Mouse (Mus musculus) adrenal gland, postnatal 14 days (tissue): ENCODE measurements around the gene Cdca3. TPM values are rescaled to one million over a fixed set of nuclear protein-coding genes. Genes with fewer than 3 reads are reported as not detected.
"Not testable (repeated sequence)": the region's sequence is repeated elsewhere in the genome, so short reads cannot be mapped to it uniquely, and the experiment has no call there.

ENCODE experiments used
- DNase-seq: peaks from one replicate; pipeline ENCODE4 v3.0.0; 2021; ENCODE audit warnings: mixed read lengths
- total RNA-seq: library from RNA; stranded (reverse); gene quantifications from 2 replicates; pipeline ENCODE4 v1.2.3, GENCODE M21; 2021

Cdca3 gene
- total RNA-seq, 1 experiment from 2014 or later, result 26.1 TPM

- DNase-seq, result peak; percentile 92
These were observed 20.1 kb upstream of the Cdca3 start for GRCm38 (mm10) chr6:124809052-124809774.

DNA sequence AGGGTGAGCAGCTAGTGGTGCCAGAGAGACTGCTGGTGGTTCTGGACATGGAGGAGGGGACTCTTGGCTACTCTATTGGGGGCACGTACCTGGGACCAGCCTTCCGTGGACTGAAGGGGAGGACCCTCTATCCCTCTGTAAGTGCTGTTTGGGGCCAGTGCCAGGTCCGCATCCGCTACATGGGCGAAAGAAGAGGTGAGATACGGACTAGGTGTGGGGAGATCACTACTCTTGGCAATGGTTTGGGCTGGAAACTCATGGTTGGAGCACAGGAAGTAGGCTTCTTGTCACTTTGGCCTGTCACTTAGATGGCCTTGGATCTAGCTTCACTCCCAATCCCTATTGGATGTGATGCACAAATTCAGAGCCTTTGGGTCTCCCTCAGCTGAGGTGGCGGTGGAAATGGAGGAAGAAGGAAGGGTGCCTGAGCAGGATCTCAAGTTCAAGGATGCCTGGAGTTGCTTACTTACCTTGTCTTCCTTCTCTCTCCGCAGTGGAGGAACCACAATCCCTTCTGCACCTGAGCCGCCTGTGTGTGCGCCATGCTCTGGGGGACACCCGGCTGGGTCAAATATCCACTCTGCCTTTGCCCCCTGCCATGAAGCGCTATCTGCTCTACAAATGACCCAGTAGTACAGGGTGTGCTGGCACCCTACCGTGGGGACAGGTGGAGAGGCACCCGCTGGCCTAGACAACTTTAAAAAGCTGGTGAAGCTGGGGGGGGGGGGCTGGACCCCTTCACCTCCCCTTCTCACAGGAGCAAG lies 19.4 kb upstream of the Cdca3 start:
- no peak for DNase-seq

GRCm38 (mm10) chr6:124810566-124811402 lies 18.6 kb upstream of the Cdca3 start:
- DNase-seq, result not testable (repeated sequence)

DNA sequence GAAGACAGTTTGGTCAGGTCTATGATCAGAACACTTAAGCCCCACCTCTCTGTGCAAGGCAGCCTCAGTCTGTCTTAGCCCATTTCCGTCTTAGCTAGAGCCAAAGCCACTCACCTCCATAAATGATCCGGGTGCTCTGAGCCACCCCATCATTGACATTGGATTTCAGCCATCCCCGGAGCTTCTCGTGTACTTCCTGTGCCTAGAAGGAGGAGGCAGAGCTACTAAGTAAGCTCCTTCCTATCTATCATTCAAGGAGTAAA lies 18.0 kb upstream of the Cdca3 start:
- no peak for DNase-seq

GRCm38 (mm10) chr6:124811701-124812560 lies 17.4 kb upstream of the Cdca3 start:
- no peak for DNase-seq

GRCm38 (mm10) chr6:124812848-124813247 lies 16.5 kb upstream of the Cdca3 start:
- no peak for DNase-seq

DNA sequence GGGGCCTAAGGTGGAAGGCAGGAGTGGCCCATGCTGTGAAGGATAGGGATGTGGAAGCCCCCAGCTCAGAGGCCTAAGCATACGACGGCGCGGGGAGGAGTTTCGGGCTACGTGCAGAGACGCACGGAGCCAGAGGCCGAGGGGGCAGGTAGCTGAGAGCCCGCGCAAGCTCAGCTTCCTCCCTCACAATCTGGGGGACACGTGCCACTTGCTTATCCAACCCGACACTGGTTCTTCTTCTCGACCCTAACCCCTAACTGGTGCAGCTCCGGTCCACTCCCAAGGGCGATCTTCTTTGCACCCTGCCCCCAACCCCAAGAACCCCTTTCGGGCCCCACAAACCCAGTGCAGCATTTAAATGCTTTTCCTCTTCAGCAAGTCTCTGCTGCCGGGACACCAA lies 15.9 kb upstream of the Cdca3 start:
- DNase-seq, result peak; percentile 82

GRCm38 (mm10) chr6:124813933-124814332 lies 15.4 kb upstream of the Cdca3 start, which contains the start of gene Tpi1:
TSS of gene Tpi1 (minus strand) at chr6:124814296.
- DNase-seq, result peak; percentile 96

- peak; percentile 62 for DNase-seq
These were observed 14.9 kb upstream of the Cdca3 start for GRCm38 (mm10) chr6:124814448-124814847.

GRCm38 (mm10) chr6:124814858-124815774 lies 14.2 kb upstream of the Cdca3 start:
- no peak for DNase-seq

- DNase-seq, result no peak
These were observed 12.7 kb upstream of the Cdca3 start for GRCm38 (mm10) chr6:124816611-124817010.

DNA sequence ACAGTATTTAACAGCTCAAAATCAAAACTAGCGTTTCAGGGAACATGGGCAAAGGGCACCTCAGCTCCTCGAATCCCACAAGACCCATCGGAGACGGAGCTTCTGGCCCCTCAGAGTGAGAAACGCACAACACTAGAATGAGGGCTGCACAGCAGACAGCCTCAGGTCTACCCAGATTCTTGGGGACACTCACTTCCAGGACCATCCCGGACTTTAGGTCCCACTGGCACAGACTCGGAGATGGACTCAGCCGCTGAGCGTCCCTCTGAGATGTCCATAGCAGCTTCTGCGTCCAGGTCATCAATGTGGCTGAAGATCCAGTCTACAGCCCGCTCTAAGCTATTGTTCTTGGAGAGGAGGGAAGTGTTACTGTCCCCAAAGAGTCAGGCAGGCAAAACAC lies 12.2 kb upstream of the Cdca3 start:
- no peak for DNase-seq

GRCm38 (mm10) chr6:124817563-124817962 lies 11.8 kb upstream of the Cdca3 start:
- DNase-seq, result no peak

DNA sequence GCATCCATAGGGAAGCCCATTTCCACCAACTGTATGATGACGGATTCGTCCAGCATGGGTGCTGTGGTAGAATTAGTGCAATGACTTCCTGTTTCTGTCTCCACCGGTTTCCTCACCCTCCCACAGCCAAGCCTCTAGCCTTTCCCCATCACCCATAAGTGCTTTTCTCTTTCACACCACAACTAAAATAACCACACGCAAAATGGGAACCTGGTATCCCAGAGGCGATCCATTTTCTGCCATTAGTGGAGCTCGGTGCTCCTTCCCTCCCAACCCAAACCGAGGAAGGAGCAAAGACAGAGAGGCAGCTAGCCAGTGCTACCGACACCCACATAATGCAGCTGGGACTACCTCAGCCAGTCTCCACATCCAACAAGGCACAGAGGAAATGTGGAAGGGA lies 11.4 kb upstream of the Cdca3 start:
- DNase-seq, result no peak

GRCm38 (mm10) chr6:124820891-124821290 lies 8.5 kb upstream of the Cdca3 start:
- no peak for DNase-seq

- DNase-seq, result no peak
These were observed 7.3 kb upstream of the Cdca3 start for GRCm38 (mm10) chr6:124822049-124822448.

- peak; percentile 77 for DNase-seq
These were observed 1.2 kb upstream of the Cdca3 start for GRCm38 (mm10) chr6:124828101-124828592.

DNA sequence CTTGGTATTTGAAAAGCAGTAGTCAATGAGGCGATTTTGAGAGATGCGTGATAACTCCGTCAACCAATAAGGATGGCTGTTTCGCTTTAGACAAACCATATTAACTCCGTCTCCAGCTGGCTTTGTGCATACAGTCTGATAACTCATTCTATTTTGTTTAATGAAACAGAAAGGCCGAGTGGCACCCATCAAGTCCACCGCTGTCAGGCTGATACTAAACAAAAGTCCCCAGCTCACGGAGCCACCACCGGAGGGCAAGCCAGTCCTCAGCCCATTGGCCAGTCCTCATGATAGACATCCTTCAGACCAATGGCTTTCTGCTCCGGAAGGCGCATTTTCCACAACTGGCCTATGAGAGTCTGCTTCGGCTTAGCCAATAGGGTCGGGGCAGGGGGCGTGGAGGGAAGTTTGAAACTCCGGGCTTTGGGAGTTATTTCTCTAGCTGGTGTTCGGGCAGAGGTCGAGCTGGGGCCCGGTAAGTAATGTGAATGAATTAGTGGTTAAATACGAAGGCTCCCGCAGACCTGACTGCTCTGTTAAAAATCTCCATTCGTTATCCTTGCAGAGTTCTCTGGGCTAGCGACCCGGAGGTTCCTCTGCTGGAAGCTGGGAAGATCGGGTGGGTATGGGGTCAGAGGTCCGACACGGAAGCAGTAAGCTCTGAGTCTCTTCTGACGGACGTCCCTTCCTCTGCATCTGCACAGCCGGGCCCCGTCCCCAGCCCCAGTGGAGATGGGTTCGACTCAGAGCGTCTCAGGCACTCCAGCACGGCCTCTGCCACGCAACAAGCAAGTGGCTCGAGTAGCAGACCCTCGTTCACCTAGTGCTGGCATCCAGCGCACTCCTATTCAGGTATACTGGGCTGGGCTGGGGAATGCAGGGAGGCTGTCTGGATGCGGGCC lies 703 bp downstream of the Cdca3 start:
- DNase-seq, result peak; percentile 95

- DNase-seq, result not testable (repeated sequence)
These were observed 1.9 kb downstream of the Cdca3 start for GRCm38 (mm10) chr6:124831199-124831598.

DNA sequence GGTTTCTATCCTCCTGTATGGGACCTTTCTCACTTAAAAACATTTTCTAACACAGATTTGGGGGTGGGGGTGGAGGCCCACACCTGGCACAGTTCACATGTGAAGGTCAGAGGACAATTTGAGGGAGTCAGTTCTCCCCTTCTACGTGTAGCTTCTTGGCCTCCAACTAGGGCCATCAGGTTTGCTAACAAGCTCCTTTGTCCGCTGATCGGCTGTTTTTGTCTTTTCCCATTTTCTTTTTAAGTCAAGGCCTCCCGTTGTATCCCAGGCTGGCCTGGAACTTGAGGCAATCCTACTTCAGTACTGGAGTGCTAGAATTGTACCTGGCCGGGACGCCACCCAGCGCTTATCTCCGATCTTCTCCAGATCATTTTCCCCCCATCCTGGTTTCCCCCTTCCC lies 2.3 kb downstream of the Cdca3 start:
- DNase-seq, result no peak
